Mouse (Mus musculus) cortical plate, adult 2 months (tissue): Measurements from ENCODE around the gene Mettl21e. TPM values are rescaled to one million over a fixed set of nuclear protein-coding genes. Genes with fewer than 3 reads are reported as not detected.

Source experiments
- H3K27ac ChIP-seq: fragments of 200-500 bp; 2 replicates; pipeline ENCODE4 v1.5.1; 2012; ENCODE audit warnings: low read length, control low read depth, inconsistent platforms; ENCODE audit not compliant: insufficient read depth
- H3K4me1 ChIP-seq: fragments of 200-500 bp; 2 replicates; pipeline ENCODE4 v1.6.1; 2011; ENCODE audit warnings: low read length; ENCODE audit not compliant: control insufficient read depth, insufficient read depth
- H3K4me3 ChIP-seq: fragments of 200-500 bp; 2 replicates; pipeline ENCODE4 v1.5.1; 2011; ENCODE audit warnings: mild to moderate bottlenecking, low read length, control low read depth; ENCODE audit not compliant: insufficient read depth
- CTCF ChIP-seq: fragments of 200-500 bp; IDR thresholded peaks from 2 replicates; pipeline ENCODE4 v1.5.1; 2011; ENCODE audit warnings: mild to moderate bottlenecking, control low read depth, low read length; ENCODE audit not compliant: insufficient read depth; ENCODE audit errors: extremely low read depth
- POLR2A ChIP-seq: fragments of 200-500 bp; IDR thresholded peaks from 2 replicates; pipeline ENCODE4 v1.6.1; 2011; ENCODE audit warnings: mild to moderate bottlenecking, low read length, control low read depth; ENCODE audit not compliant: insufficient read depth; ENCODE audit errors: extremely low read depth
- polyA plus RNA-seq: library from polyadenylated mRNA; depleted of rRNA; stranded (reverse); fragments of >200 nt; gene quantifications from 2 replicates; pipeline ENCODE4 v1.2.3, GENCODE M21; 2012; rRNA removed

Gene Mettl21e
- polyA plus RNA-seq, 1 experiment = not detected

DNA sequence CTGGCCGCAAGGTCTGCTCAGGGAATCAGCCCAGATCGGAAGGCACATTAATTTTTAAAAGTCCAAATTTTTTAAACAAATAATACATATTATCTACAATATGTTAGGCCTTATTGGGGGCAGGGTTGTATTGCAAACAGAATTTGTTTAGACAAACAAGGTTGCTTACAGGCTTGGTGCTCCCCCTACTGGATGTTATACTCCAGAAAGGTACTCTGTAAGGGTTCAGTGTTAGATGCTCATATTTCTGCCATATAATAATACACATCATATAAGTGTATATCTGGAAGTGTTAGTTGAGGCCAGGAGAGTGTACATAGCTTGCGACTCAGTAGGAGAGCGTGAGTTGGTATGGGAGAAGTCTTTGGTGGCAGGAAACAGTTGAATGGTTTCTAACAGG is 63.5 kb downstream of the Mettl21e start:
- Histone ChIP-seq H3K4me1 (no peaks in the 10 kb centered on the region), H3K27ac (no peak overlapping the region), H3K4me3 (no peak overlapping the region)
- no peak for TF ChIP-seq CTCF
- TF ChIP-seq POLR2A = no peak

Other genes starting within 250 kb of the Mettl21e start
- 0.02 and 0.08 TPM in 2 replicates for gene Mettl21c, start 198.9 kb downstream of the Mettl21e start, polyA plus RNA-seq
- not detected in 2 replicates for gene Gm8251, start 157.0 kb downstream of the Mettl21e start, polyA plus RNA-seq
- gene Tex30, start 116.5 kb downstream of the Mettl21e start, polyA plus RNA-seq = 6.5 and 6.6 TPM in 2 replicates
- 13.8 and 14.8 TPM in 2 replicates for gene Kdelc1, start 100.2 kb downstream of the Mettl21e start, polyA plus RNA-seq
- gene Bivm, start 100.0 kb downstream of the Mettl21e start, polyA plus RNA-seq = 11.8 and 13.1 TPM in 2 replicates
- 18.7 and 20.2 TPM in 2 replicates for gene Ercc5, start 71.2 kb downstream of the Mettl21e start, polyA plus RNA-seq